Mouse (Mus musculus): Measurements from ENCODE around the gene Cldn14.

DNA sequence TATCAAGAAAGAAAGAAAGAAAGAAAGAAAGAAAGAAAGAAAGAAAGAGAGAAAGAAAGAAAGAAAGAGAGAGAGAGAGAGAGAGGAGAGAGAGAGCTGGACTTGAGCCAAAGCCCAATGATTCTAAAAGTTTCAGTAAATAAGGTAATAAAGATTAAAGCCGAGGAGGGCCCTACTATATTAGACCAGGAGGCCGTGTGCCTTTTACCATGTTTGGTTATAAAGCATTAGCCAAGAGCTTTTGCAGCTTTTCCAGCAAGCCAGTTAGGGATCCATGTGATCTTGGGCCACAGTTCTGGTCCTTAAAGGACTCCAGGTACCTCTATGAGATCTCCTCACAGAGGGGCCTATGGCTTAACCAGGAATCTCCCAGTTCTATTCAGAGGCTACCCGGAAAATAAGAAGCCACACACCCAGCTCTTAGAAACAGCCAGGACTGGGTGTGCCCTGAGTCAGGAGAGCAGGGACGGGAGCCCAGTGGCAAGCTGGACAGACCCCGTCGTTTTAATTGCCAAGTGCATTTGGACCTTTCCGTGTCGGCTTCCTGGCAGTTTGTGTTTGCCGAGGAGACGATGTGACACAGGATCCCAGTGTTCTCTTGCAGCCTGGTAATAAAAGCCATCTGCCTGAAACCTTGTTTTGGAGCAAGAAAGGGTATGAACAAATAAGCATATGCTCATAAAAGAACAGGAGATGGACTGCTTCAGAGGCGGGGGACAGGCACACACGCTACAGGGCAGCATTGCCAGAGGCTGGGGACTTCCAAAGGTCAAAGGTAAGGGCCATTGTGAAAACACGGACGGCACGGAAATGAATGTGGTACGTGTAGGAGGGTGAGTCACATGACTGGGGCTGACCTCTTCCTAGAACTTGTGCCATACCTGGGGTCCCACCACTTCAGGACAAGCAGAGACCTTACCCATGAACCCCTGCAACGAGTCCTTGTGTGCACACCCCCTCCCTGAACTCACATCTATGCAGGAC is 76.2 kb downstream of the Cldn14 start:
- TF ChIP-seq CTCF (IDR thresholded peaks at IDR 0.05; ENCODE audit: low read depth, low read length), result no peak
- TF ChIP-seq POLR2A (IDR thresholded peaks at IDR 0.05; ENCODE audit: insufficient read depth, low read length), result no peak

Data from ES-Bruce4 (cell line).